Mouse (Mus musculus) liver, embryonic 11.5 days (tissue): Measurements from ENCODE around the gene Cfb. TPM values are rescaled to one million over a fixed set of nuclear protein-coding genes. Genes with fewer than 3 reads are reported as not detected.
"Not testable (repeated sequence)": the region's sequence is repeated elsewhere in the genome, so short reads cannot be mapped to it uniquely, and the experiment has no call there.

Experiments used
- ATAC-seq: fragments of 200-750 bp; cut with Nextera tagmentation; replicated peaks from 2 replicates; pipeline ENCODE4 v1.8.0; 2017; ENCODE audit warnings: moderate number of reproducible peaks, mild to moderate bottlenecking, moderate TSS enrichment, moderate library complexity; ENCODE audit not compliant: low FRiP score
- DNase-seq: peaks from one replicate; pipeline ENCODE4 v3.0.0-alpha.2; 2017; ENCODE audit warnings: low spot score
- H3K27ac ChIP-seq: fragments of 300-500 bp; sonication (generic); 2 replicates; pipeline ENCODE4 v1.5.1; 2014; ENCODE audit warnings: mild to moderate bottlenecking, low read depth, low read length, control low read depth
- H3K27me3 ChIP-seq: fragments of 300-500 bp; sonication (generic); replicated peaks from 2 replicates; pipeline ENCODE4 v1.6.1; 2014; ENCODE audit warnings: low read length, mixed read lengths; ENCODE audit not compliant: control insufficient read depth, insufficient read depth
- H3K36me3 ChIP-seq: fragments of 300-500 bp; sonication (generic); 2 replicates; pipeline ENCODE4 v1.6.1; 2014; ENCODE audit warnings: mild to moderate bottlenecking, low read length, moderate library complexity, mixed read lengths; ENCODE audit not compliant: control insufficient read depth, insufficient read depth
- H3K4me1 ChIP-seq: fragments of 300-500 bp; sonication (generic); replicated peaks from 2 replicates; pipeline ENCODE4 v1.6.1; 2014; ENCODE audit warnings: low read length, mixed read lengths; ENCODE audit not compliant: control insufficient read depth, insufficient read depth
- H3K4me2 ChIP-seq: fragments of 300-500 bp; sonication (generic); 2 replicates; pipeline ENCODE4 v1.6.1; 2014; ENCODE audit warnings: mild to moderate bottlenecking, control low read depth, moderate library complexity
- H3K4me3 ChIP-seq: fragments of 300-500 bp; sonication (generic); 2 replicates; pipeline ENCODE4 v1.5.1; 2014; ENCODE audit warnings: low read depth, low read length, control low read depth
- H3K9ac ChIP-seq: fragments of 300-500 bp; sonication (generic); 2 replicates; pipeline ENCODE4 v1.6.1; 2014; ENCODE audit warnings: low read depth, low read length, control low read depth
- H3K9me3 ChIP-seq: fragments of 300-500 bp; sonication (generic); 2 replicates; pipeline ENCODE4 v1.6.1; 2016; ENCODE audit warnings: low read length, inconsistent platforms, mixed read lengths; ENCODE audit not compliant: control insufficient read depth
- WGBS: fragments of 180-500 bp; shearing (Covaris S2); extraction: QIAGEN DNeasy Blood & Tissue Kit; methylation state at CpG from one replicate; pipeline ENCODE4 v1.1.7; 2014; 5-methylcytosine and 5-hydroxymethylcytosine counted together
- microRNA-seq: library from miRNA; unstranded; fragments of <30 nt; microRNA quantifications from one replicate; pipeline ENCODE4, GENCODE M21; 2017; ENCODE audit warnings: borderline number of aligned reads
- polyA plus RNA-seq: library from polyadenylated mRNA; unstranded; fragments of >200 nt; fragmentation: Nextera tagmentation; extraction: Ambion mirVana; gene quantifications from 2 replicates; pipeline ENCODE4 v1.2.1, GENCODE M21; 2014

Gene Cfb
- polyA plus RNA-seq, 1 experiment from 2014 or later: 67.6 TPM

- H3K4me3 ChIP-seq, H3K9ac ChIP-seq, H3K9me3 ChIP-seq, H3K4me2 ChIP-seq, ATAC-seq, H3K4me1 ChIP-seq, DNase-seq, H3K27me3 ChIP-seq, H3K27ac ChIP-seq, H3K36me3 ChIP-seq: not testable (repeated sequence)
- 75% methylated on average over 8 of the region's 8 CpGs for WGBS
Measured at GRCm38 (mm10) chr17:34810811-34811210, 51.5 kb downstream of the Cfb start.

DNA sequence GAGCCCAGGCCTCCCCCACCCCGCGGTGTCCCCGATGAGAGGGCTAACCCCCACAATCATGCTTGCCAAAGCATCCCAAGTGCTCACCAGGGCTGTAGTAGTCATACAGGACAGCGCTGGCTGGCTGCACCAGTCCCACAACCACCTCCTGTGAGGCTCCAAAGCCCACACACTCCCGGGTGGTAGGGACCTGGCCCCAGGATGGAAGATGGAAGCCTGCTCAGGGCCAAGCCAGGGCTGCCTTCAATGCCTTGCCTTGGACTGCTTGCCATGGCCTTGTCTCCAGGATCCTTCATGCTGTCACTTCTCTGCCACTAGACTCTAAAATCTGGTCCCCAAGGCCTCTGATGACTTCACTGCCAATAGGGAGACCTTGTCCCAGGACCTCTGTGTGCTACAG lies 51.9 kb downstream of the Cfb start:
- not testable (repeated sequence) for H3K9me3 ChIP-seq, H3K27ac ChIP-seq, H3K4me3 ChIP-seq, H3K36me3 ChIP-seq, DNase-seq, H3K4me1 ChIP-seq, H3K9ac ChIP-seq, H3K27me3 ChIP-seq, H3K4me2 ChIP-seq, ATAC-seq
- WGBS: 84% methylated on average over 5 of the region's 5 CpGs

DNA sequence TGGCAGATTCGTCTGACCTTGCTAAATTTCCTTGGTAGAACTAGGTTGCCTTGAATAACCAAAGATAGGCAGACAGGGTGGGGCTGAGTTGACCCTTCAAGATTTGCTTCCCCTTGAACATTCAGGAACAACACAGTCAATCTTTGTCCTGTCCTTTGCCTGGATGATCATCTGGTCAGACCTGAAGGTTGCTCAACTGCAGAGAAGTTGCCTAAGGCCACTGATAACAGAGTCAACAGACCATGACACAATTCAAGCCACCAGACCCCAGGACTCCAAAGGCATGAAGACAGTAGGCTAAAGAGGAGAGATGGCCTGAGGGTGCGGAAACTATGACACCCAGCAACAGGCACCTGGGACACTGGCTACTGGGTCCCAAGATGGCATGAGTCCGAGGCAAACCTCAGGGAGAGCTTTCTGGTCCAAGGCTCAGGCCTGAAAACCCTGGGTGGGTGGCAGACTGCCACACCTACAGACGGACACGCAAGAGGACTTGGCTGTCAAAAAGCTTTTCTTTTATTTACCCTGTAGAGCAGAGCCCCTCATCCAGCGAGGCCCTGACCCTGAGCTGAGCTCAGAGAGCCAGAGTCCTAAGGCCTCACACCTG lies 53.6 kb downstream of the Cfb start:
- WGBS: 78% methylated on average over 6 of the region's 6 CpGs
- H3K27me3 ChIP-seq: no peaks in the 10 kb centered on the region
- H3K4me2 ChIP-seq: no peak overlapping the region
- DNase-seq: no peak
- no peaks in the 10 kb centered on the region for H3K36me3 ChIP-seq
- peaks cover 4% of the 10 kb centered on the region; the same call in 1 of the 2 replicates for H3K9me3 ChIP-seq
- H3K27ac ChIP-seq: no peak overlapping the region
- H3K4me3 ChIP-seq: no peak overlapping the region
- ATAC-seq: no peak
- no peaks in the 10 kb centered on the region for H3K4me1 ChIP-seq
- no peak overlapping the region for H3K9ac ChIP-seq

GRCm38 (mm10) chr17:34807176-34807575 lies 55.1 kb downstream of the Cfb start:
- H3K4me1 ChIP-seq: no peaks in the 10 kb centered on the region
- DNase-seq (no peak), ATAC-seq (no peak)
- WGBS: 58% methylated on average over 3 of the region's 3 CpGs
- H3K9me3 ChIP-seq: peaks cover 4% of the 10 kb centered on the region; the same call in 1 of the 2 replicates
- H3K9ac ChIP-seq: no peak overlapping the region
- H3K36me3 ChIP-seq: no peaks in the 10 kb centered on the region
- H3K27me3 ChIP-seq: no peaks in the 10 kb centered on the region
- H3K27ac ChIP-seq: no peak overlapping the region
- H3K4me2 ChIP-seq: no peak overlapping the region
- H3K4me3 ChIP-seq: no peak overlapping the region

Small RNA genes within 50 kb of the gene (microRNA-seq; reads per million reads assigned to microRNA genes)
- not detected for gene Mir6970
- 3.5 reads per million, percentile 4 among the genes with 10 or more reads in this experiment for gene Mir6971
- not detected for gene Mir6972

Other genes starting within 250 kb of the Cfb start
- 1.2 and 1.6 TPM in 2 replicates for gene Egfl8, start 246.5 kb downstream of the Cfb start, polyA plus RNA-seq
- 23.1 and 25.8 TPM in 2 replicates for gene Ppt2, start 234.0 kb downstream of the Cfb start, polyA plus RNA-seq
- not detected in 2 replicates for gene Prrt1, start 233.0 kb downstream of the Cfb start, polyA plus RNA-seq
- gene Fkbpl, start 217.8 kb downstream of the Cfb start, polyA plus RNA-seq: 9.5 and 9.7 TPM in 2 replicates
- 39.9 and 48.5 TPM in 2 replicates for gene Atf6b, start 215.4 kb downstream of the Cfb start, polyA plus RNA-seq
- gene Tnxb, start 192.0 kb downstream of the Cfb start, polyA plus RNA-seq: 0.10 TPM in 1 of 2 replicates, not detected in the other
- gene C4b, start 118.6 kb downstream of the Cfb start, polyA plus RNA-seq: 0.13 and 0.23 TPM in 2 replicates
- not detected in 2 replicates for gene Cyp21a1, start 58.0 kb downstream of the Cfb start, polyA plus RNA-seq
- gene Stk19, start 25.6 kb downstream of the Cfb start, polyA plus RNA-seq: 25.1 and 27.1 TPM in 2 replicates
- gene Dxo, start 25.5 kb downstream of the Cfb start, polyA plus RNA-seq: 55.4 and 56.3 TPM in 2 replicates
- gene Skiv2l, start 12.3 kb downstream of the Cfb start, polyA plus RNA-seq: 43.7 and 44.8 TPM in 2 replicates
- gene Nelfe, start 12.1 kb downstream of the Cfb start, polyA plus RNA-seq: 108 and 114 TPM in 2 replicates
- gene Zbtb12, start 17.0 kb upstream of the Cfb start, polyA plus RNA-seq: 0.45 and 0.86 TPM in 2 replicates
- gene Gm20547, start 19.5 kb upstream of the Cfb start, polyA plus RNA-seq: 0.09 TPM in 1 of 2 replicates, not detected in the other
- 8.1 and 9.0 TPM in 2 replicates for gene C2, start 35.7 kb upstream of the Cfb start, polyA plus RNA-seq
- 43.6 and 50.9 TPM in 2 replicates for gene Ehmt2, start 36.0 kb upstream of the Cfb start, polyA plus RNA-seq
- gene Slc44a4, start 51.9 kb upstream of the Cfb start, polyA plus RNA-seq: 0.97 and 1.3 TPM in 2 replicates
- gene Neu1, start 68.7 kb upstream of the Cfb start, polyA plus RNA-seq: 24.4 and 26.4 TPM in 2 replicates
- 0.14 and 0.41 TPM in 2 replicates for gene Hspa1b, start 96.7 kb upstream of the Cfb start, polyA plus RNA-seq
- gene Gm20481, start 107.4 kb upstream of the Cfb start, polyA plus RNA-seq: not detected in 2 replicates
- gene Hspa1a, start 109.6 kb upstream of the Cfb start, polyA plus RNA-seq: 4.7 and 5.7 TPM in 2 replicates
- gene Hspa1l, start 110.2 kb upstream of the Cfb start, polyA plus RNA-seq: 0.66 and 1.5 TPM in 2 replicates
- gene Lsm2, start 119.3 kb upstream of the Cfb start, polyA plus RNA-seq: 304 and 315 TPM in 2 replicates
- 234 and 245 TPM in 2 replicates for gene Vars, start 138.5 kb upstream of the Cfb start, polyA plus RNA-seq
- gene Vwa7, start 154.1 kb upstream of the Cfb start, polyA plus RNA-seq: 0.16 TPM in 2 replicates
- 6.9 and 8.5 TPM in 2 replicates for gene Sapcd1, start 165.5 kb upstream of the Cfb start, polyA plus RNA-seq
- gene Msh5, start 184.2 kb upstream of the Cfb start, polyA plus RNA-seq: 3.8 and 4.7 TPM in 2 replicates
- 118 and 134 TPM in 2 replicates for gene Clic1, start 187.4 kb upstream of the Cfb start, polyA plus RNA-seq
- 124 and 132 TPM in 2 replicates for gene Ddah2, start 196.5 kb upstream of the Cfb start, polyA plus RNA-seq
- gene Ly6g6c, start 202.9 kb upstream of the Cfb start, polyA plus RNA-seq: 0.34 and 1.8 TPM in 2 replicates
- 8.4 and 11.2 TPM in 2 replicates for gene Mpig6b, start 203.7 kb upstream of the Cfb start, polyA plus RNA-seq
- gene Ly6g6e, start 214.4 kb upstream of the Cfb start, polyA plus RNA-seq: 0.57 TPM in 1 of 2 replicates, not detected in the other
- 0.44 and 0.78 TPM in 2 replicates for gene Ly6g6d, start 215.5 kb upstream of the Cfb start, polyA plus RNA-seq
- 12.8 and 13.5 TPM in 2 replicates for gene Ly6g6f, start 223.1 kb upstream of the Cfb start, polyA plus RNA-seq
- gene Abhd16a, start 226.7 kb upstream of the Cfb start, polyA plus RNA-seq: 71.6 and 79.8 TPM in 2 replicates
- gene Ly6g5c, start 245.8 kb upstream of the Cfb start, polyA plus RNA-seq: not detected in 2 replicates